Mouse (Mus musculus) heart, postnatal 0 days (tissue): Measurements from ENCODE around the gene Glo1.

Source experiments
- CTCF ChIP-seq: IDR thresholded peaks from 2 replicates; pipeline ENCODE4 v1.5.1; 2016; ENCODE audit warnings: antibody characterized with exemption, control low read depth, low read depth
- EP300 ChIP-seq: IDR thresholded peaks from 2 replicates; pipeline ENCODE4 v1.6.1; 2016; ENCODE audit warnings: antibody characterized with exemption, low read depth

- TF ChIP-seq CTCF, result no peak
- no peak for TF ChIP-seq EP300
Observed at GRCm38 (mm10) chr17:30618136-30618891, 8.4 kb downstream of the Glo1 start.
